Mouse (Mus musculus): ENCODE data around the gene Hmgb1. TPM values are rescaled to one million over a fixed set of nuclear protein-coding genes. Genes with fewer than 3 reads are reported as not detected.

Gene Hmgb1
- polyA plus RNA-seq, 1 experiment from 2014 or later, result 1,454 TPM

GRCm38 (mm10) chr5:149114034-149114433 lies 70.3 kb downstream of the Hmgb1 start:
- H3K9me3 ChIP-seq, result no peaks in the 10 kb centered on the region
- H3K4me2 ChIP-seq (replicated peaks), result no peak overlapping the region
- WGBS, result 71% methylated on average over 7 of the region's 7 CpGs
- no peaks in the 10 kb centered on the region for H3K27me3 ChIP-seq
- peaks cover 17% of the 10 kb centered on the region for H3K4me1 ChIP-seq
- no peak overlapping the region for H3K4me3 ChIP-seq
- no peak overlapping the region for H3K9ac ChIP-seq (replicated peaks)
- no peak for ATAC-seq (ENCODE audit: low FRiP score, low read depth)
- H3K27ac ChIP-seq (replicated peaks), result no peak overlapping the region
- no peaks in the 10 kb centered on the region for H3K36me3 ChIP-seq

GRCm38 (mm10) chr5:149113439-149113838 lies 70.8 kb downstream of the Hmgb1 start:
- 80% methylated on average over 7 of the region's 7 CpGs for WGBS
- Histone ChIP-seq H3K4me2 (replicated peaks) (no peak overlapping the region), H3K27ac (replicated peaks) (no peak overlapping the region), H3K4me3 (no peak overlapping the region), H3K27me3 (no peaks in the 10 kb centered on the region), H3K9me3 (no peaks in the 10 kb centered on the region), H3K9ac (replicated peaks) (no peak overlapping the region), H3K36me3 (no peaks in the 10 kb centered on the region), H3K4me1 (peaks cover 17% of the 10 kb centered on the region)
- ATAC-seq (ENCODE audit: low FRiP score, low read depth), result no peak

- Histone ChIP-seq H3K36me3 (no peaks in the 10 kb centered on the region), H3K4me3 (no peak overlapping the region), H3K4me1 (peaks cover 11% of the 10 kb centered on the region), H3K27me3 (no peaks in the 10 kb centered on the region), H3K27ac (replicated peaks) (no peak overlapping the region), H3K4me2 (replicated peaks) (no peak overlapping the region), H3K9ac (replicated peaks) (no peak overlapping the region), H3K9me3 (no peaks in the 10 kb centered on the region)
- 90% methylated on average over 5 of the region's 5 CpGs for WGBS
- no peak for ATAC-seq (ENCODE audit: low FRiP score, low read depth)
These were observed 71.7 kb downstream of the Hmgb1 start for GRCm38 (mm10) chr5:149112559-149112958.

GRCm38 (mm10) chr5:149109220-149109619 lies 75.1 kb downstream of the Hmgb1 start:
- no peaks in the 10 kb centered on the region for H3K36me3 ChIP-seq
- H3K9me3 ChIP-seq, result no peaks in the 10 kb centered on the region
- 78% methylated on average over 3 of the region's 3 CpGs for WGBS
- no peak overlapping the region for H3K4me3 ChIP-seq
- H3K27me3 ChIP-seq, result no peaks in the 10 kb centered on the region
- H3K4me2 ChIP-seq (replicated peaks), result no peak overlapping the region
- H3K27ac ChIP-seq (replicated peaks), result no peak overlapping the region
- H3K4me1 ChIP-seq, result peaks cover 3% of the 10 kb centered on the region
- no peak for ATAC-seq (ENCODE audit: low FRiP score, low read depth)
- no peak overlapping the region for H3K9ac ChIP-seq (replicated peaks)

- Histone ChIP-seq H3K27me3 (no peaks in the 10 kb centered on the region), H3K4me2 (replicated peaks) (no peak overlapping the region), H3K4me3 (no peak overlapping the region), H3K36me3 (no peaks in the 10 kb centered on the region), H3K9ac (replicated peaks) (no peak overlapping the region), H3K27ac (replicated peaks) (no peak overlapping the region), H3K9me3 (no peaks in the 10 kb centered on the region), H3K4me1 (no peaks in the 10 kb centered on the region)
- no peak for ATAC-seq (ENCODE audit: low FRiP score, low read depth)
- 92% methylated on average over 15 of the region's 15 CpGs for WGBS
These were observed 76.1 kb downstream of the Hmgb1 start for GRCm38 (mm10) chr5:149108178-149108577.

GRCm38 (mm10) chr5:149107566-149107965 lies 76.7 kb downstream of the Hmgb1 start:
- Histone ChIP-seq H3K27me3 (no peaks in the 10 kb centered on the region), H3K9me3 (no peaks in the 10 kb centered on the region), H3K4me1 (no peaks in the 10 kb centered on the region), H3K4me2 (replicated peaks) (no peak overlapping the region), H3K27ac (replicated peaks) (no peak overlapping the region), H3K9ac (replicated peaks) (no peak overlapping the region), H3K36me3 (no peaks in the 10 kb centered on the region), H3K4me3 (no peak overlapping the region)
- WGBS, result 81% methylated on average over 3 of the region's 3 CpGs
- ATAC-seq (ENCODE audit: low FRiP score, low read depth), result no peak

- Histone ChIP-seq H3K27me3 (no peaks in the 10 kb centered on the region), H3K36me3 (no peaks in the 10 kb centered on the region), H3K9me3 (no peaks in the 10 kb centered on the region), H3K4me1 (no peaks in the 10 kb centered on the region), H3K4me2 (replicated peaks) (no peak overlapping the region), H3K4me3 (no peak overlapping the region), H3K27ac (replicated peaks) (no peak overlapping the region), H3K9ac (replicated peaks) (no peak overlapping the region)
- 91% methylated on average over 8 of the region's 8 CpGs for WGBS
- ATAC-seq (ENCODE audit: low FRiP score, low read depth), result no peak
These were observed 80.1 kb downstream of the Hmgb1 start for GRCm38 (mm10) chr5:149104096-149104725.

GRCm38 (mm10) chr5:149101869-149102268 lies 82.4 kb downstream of the Hmgb1 start:
- ATAC-seq (ENCODE audit: low FRiP score, low read depth), result no peak
- no peak overlapping the region for H3K9ac ChIP-seq (replicated peaks)
- H3K4me3 ChIP-seq, result no peak overlapping the region
- H3K27me3 ChIP-seq, result no peaks in the 10 kb centered on the region
- H3K9me3 ChIP-seq, result no peaks in the 10 kb centered on the region
- no peaks in the 10 kb centered on the region for H3K4me1 ChIP-seq
- H3K36me3 ChIP-seq, result no peaks in the 10 kb centered on the region
- H3K27ac ChIP-seq (replicated peaks), result no peak overlapping the region
- H3K4me2 ChIP-seq (replicated peaks), result no peak overlapping the region
- 84% methylated on average over 6 of the region's 6 CpGs for WGBS

GRCm38 (mm10) chr5:149100091-149100490 lies 84.2 kb downstream of the Hmgb1 start:
- Histone ChIP-seq H3K36me3 (no peaks in the 10 kb centered on the region), H3K9me3 (no peaks in the 10 kb centered on the region), H3K4me1 (no peaks in the 10 kb centered on the region), H3K4me2 (replicated peaks) (no peak overlapping the region), H3K9ac (replicated peaks) (no peak overlapping the region), H3K4me3 (no peak overlapping the region), H3K27me3 (no peaks in the 10 kb centered on the region), H3K27ac (replicated peaks) (no peak overlapping the region)
- WGBS, result 67% methylated on average over 3 of the region's 3 CpGs
- ATAC-seq (ENCODE audit: low FRiP score, low read depth), result no peak

- Histone ChIP-seq H3K9ac (replicated peaks) (no peak overlapping the region), H3K4me1 (no peaks in the 10 kb centered on the region), H3K27ac (replicated peaks) (no peak overlapping the region), H3K36me3 (no peaks in the 10 kb centered on the region), H3K4me2 (replicated peaks) (no peak overlapping the region), H3K27me3 (no peaks in the 10 kb centered on the region), H3K4me3 (no peak overlapping the region), H3K9me3 (no peaks in the 10 kb centered on the region)
- 91% methylated on average over 1 of the region's 1 CpGs for WGBS
- no peak for ATAC-seq (ENCODE audit: low FRiP score, low read depth)
These were observed 85.3 kb downstream of the Hmgb1 start for GRCm38 (mm10) chr5:149099009-149099408.

- Histone ChIP-seq H3K4me3 (no peak overlapping the region), H3K27ac (replicated peaks) (no peak overlapping the region), H3K4me1 (no peaks in the 10 kb centered on the region), H3K36me3 (no peaks in the 10 kb centered on the region), H3K9me3 (no peaks in the 10 kb centered on the region), H3K9ac (replicated peaks) (no peak overlapping the region), H3K27me3 (no peaks in the 10 kb centered on the region), H3K4me2 (replicated peaks) (no peak overlapping the region)
- WGBS, result 92% methylated on average over 5 of the region's 5 CpGs
- no peak for ATAC-seq (ENCODE audit: low FRiP score, low read depth)
These were observed 86.4 kb downstream of the Hmgb1 start for GRCm38 (mm10) chr5:149097841-149098240.

GRCm38 (mm10) chr5:149096284-149096683 lies 88.0 kb downstream of the Hmgb1 start:
- H3K27me3 ChIP-seq, result no peaks in the 10 kb centered on the region
- WGBS, result 79% methylated on average over 11 of the region's 11 CpGs
- H3K9me3 ChIP-seq, result no peaks in the 10 kb centered on the region

GRCm38 (mm10) chr5:149092926-149093325 lies 91.4 kb downstream of the Hmgb1 start:
- ATAC-seq (ENCODE audit: low FRiP score, low read depth), result no peak
- H3K9me3 ChIP-seq, result no peaks in the 10 kb centered on the region

More at GRCm38 (mm10) chr5:149096284-149096683, 88.0 kb downstream of the Hmgb1 start:
- Histone ChIP-seq H3K36me3 (no peaks in the 10 kb centered on the region), H3K4me3 (no peak overlapping the region), H3K4me1 (no peaks in the 10 kb centered on the region), H3K9ac (replicated peaks) (no peak overlapping the region), H3K4me2 (replicated peaks) (no peak overlapping the region), H3K27ac (replicated peaks) (no peak overlapping the region)
- ATAC-seq (ENCODE audit: low FRiP score, low read depth), result no peak

More at GRCm38 (mm10) chr5:149092926-149093325, 91.4 kb downstream of the Hmgb1 start:
- no peaks in the 10 kb centered on the region for H3K27me3 ChIP-seq
- H3K4me1 ChIP-seq, result no peaks in the 10 kb centered on the region
- no peak overlapping the region for H3K4me3 ChIP-seq
- H3K36me3 ChIP-seq, result no peaks in the 10 kb centered on the region
- no peak overlapping the region for H3K9ac ChIP-seq (replicated peaks)
- WGBS, result 82% methylated on average over 5 of the region's 5 CpGs
- no peak overlapping the region for H3K4me2 ChIP-seq (replicated peaks)
- H3K27ac ChIP-seq (replicated peaks), result no peak overlapping the region

All from midbrain, embryonic 12.5 days (tissue).